Mouse (Mus musculus): ENCODE results near the gene Mlx. TPM values are rescaled to one million over a fixed set of nuclear protein-coding genes. Genes with fewer than 3 reads are reported as not detected.

Mlx gene
- polyA plus RNA-seq, 1 experiment from 2014 or later = 53.8 TPM

- H3K4me1 ChIP-seq = peaks cover 3% of the 10 kb centered on the region; the same call in 1 of the 2 replicates
- no peak for ATAC-seq (ENCODE audit: insufficient number of reproducible peaks, low FRiP score, low TSS enrichment, low read depth)
- peak overlapping the region; percentile 38; the same call in 1 of the 2 replicates for H3K27ac ChIP-seq
- H3K36me3 ChIP-seq = peaks cover 17% of the 10 kb centered on the region
- 34% methylated on average over 18 of the region's 18 CpGs for WGBS
- no peaks in the 10 kb centered on the region for H3K27me3 ChIP-seq
- no peak overlapping the region for H3K4me2 ChIP-seq
- H3K4me3 ChIP-seq = no peak overlapping the region
- H3K9ac ChIP-seq = no peak overlapping the region
- no peaks in the 10 kb centered on the region for H3K9me3 ChIP-seq
These were observed 43.1 kb downstream of the Mlx start for GRCm38 (mm10) chr11:101130056-101130756.

DNA sequence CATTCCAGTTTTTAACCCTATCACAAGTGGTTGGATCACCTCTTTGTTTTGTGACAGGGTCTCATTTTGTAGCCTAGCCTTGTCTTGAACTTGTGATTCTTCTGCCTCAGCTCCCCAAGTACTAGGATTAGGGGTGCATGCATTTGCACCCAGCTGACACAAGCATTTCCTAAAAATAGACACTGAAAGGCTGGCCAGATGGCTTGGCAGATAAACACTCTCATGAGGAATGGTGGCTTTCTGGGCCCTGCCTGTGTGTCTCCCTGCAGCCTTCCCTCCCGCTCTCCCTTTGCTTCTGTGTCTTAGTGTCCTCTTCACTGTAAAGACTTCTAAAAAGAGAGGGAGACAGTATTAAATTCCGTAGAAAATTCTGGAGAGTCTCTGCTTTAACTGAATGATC is 44.1 kb downstream of the Mlx start:
- WGBS = 94% methylated on average over 2 of the region's 2 CpGs

DNA sequence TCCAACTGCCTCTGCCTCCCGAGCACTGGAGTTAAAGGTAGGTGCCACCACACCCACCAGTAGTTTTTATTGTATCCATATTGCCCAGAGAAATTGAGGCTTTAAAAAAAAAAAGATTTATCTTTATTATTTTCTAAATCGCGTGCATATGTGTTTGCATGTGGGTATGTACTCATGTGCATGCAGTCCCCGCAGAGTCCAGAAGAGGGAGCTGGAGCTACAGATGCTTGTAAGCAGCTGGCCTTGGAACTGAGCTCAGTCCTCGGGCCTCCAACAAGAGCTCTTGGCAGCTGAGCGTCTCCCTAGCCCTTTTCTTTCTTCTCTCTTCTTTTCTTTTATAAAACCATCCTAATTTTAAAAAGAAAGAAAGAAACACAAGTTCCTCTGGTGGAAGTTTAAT is 44.6 kb downstream of the Mlx start:
- WGBS = 79% methylated on average over 6 of the region's 6 CpGs
- H3K36me3 ChIP-seq = peaks cover 3% of the 10 kb centered on the region
- no peak overlapping the region for H3K9ac ChIP-seq
- no peak overlapping the region for H3K27ac ChIP-seq
- no peak overlapping the region for H3K4me2 ChIP-seq
- ATAC-seq (ENCODE audit: insufficient number of reproducible peaks, low FRiP score, low TSS enrichment, low read depth) = no peak
- peaks cover 3% of the 10 kb centered on the region; the same call in 1 of the 2 replicates for H3K4me1 ChIP-seq
- H3K27me3 ChIP-seq = no peaks in the 10 kb centered on the region
- H3K9me3 ChIP-seq = no peaks in the 10 kb centered on the region
- H3K4me3 ChIP-seq = no peak overlapping the region

More for the DNA sequence above, 44.1 kb downstream of the Mlx start:
- H3K27me3 ChIP-seq = no peaks in the 10 kb centered on the region
- ATAC-seq (ENCODE audit: insufficient number of reproducible peaks, low FRiP score, low TSS enrichment, low read depth) = no peak
- H3K4me2 ChIP-seq = no peak overlapping the region
- H3K4me1 ChIP-seq = peaks cover 3% of the 10 kb centered on the region; the same call in 1 of the 2 replicates
- no peak overlapping the region for H3K9ac ChIP-seq
- peaks cover 8% of the 10 kb centered on the region for H3K36me3 ChIP-seq
- H3K27ac ChIP-seq = no peak overlapping the region
- H3K9me3 ChIP-seq = no peaks in the 10 kb centered on the region
- H3K4me3 ChIP-seq = no peak overlapping the region

DNA sequence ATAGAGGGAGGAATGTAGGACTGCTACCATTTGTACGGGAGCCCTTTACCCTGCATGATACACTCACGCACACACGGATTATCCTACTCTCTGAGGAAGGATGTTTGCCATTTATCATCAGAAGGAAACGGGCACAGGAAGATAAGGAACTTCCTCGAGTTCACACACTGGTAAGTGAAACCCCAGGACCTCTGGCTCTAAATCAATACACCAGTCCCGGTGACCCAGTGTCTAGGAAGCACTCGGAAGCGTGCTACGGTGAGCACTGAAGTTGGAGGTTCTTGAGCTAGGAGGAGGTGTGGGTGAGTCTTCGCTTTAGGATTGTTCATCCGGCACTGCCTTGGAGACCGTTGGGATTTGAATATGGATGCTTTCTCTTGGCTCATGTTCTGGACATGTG is 46.0 kb downstream of the Mlx start:
- Histone ChIP-seq H3K27ac (no peak overlapping the region), H3K4me3 (no peak overlapping the region), H3K9ac (no peak overlapping the region), H3K27me3 (no peaks in the 10 kb centered on the region), H3K4me2 (no peak overlapping the region), H3K9me3 (no peaks in the 10 kb centered on the region), H3K36me3 (no peaks in the 10 kb centered on the region), H3K4me1 (peaks cover 3% of the 10 kb centered on the region; the same call in 1 of the 2 replicates)
- WGBS = 63% methylated on average over 12 of the region's 12 CpGs
- ATAC-seq (ENCODE audit: insufficient number of reproducible peaks, low FRiP score, low TSS enrichment, low read depth) = no peak

GRCm38 (mm10) chr11:101134217-101134865 is 47.3 kb downstream of the Mlx start:
- Histone ChIP-seq H3K9ac (no peak overlapping the region), H3K4me2 (no peak overlapping the region), H3K27me3 (no peaks in the 10 kb centered on the region), H3K27ac (no peak overlapping the region), H3K9me3 (no peaks in the 10 kb centered on the region), H3K4me1 (peaks cover 8% of the 10 kb centered on the region; the same call in 1 of the 2 replicates), H3K4me3 (no peak overlapping the region), H3K36me3 (no peaks in the 10 kb centered on the region)
- WGBS = 70% methylated on average over 13 of the region's 13 CpGs
- no peak for ATAC-seq (ENCODE audit: insufficient number of reproducible peaks, low FRiP score, low TSS enrichment, low read depth)

GRCm38 (mm10) chr11:101137000-101137399 is 49.9 kb downstream of the Mlx start:
- no peaks in the 10 kb centered on the region for H3K9me3 ChIP-seq
- H3K36me3 ChIP-seq = no peaks in the 10 kb centered on the region
- H3K27me3 ChIP-seq = peaks cover 4% of the 10 kb centered on the region; the same call in 1 of the 2 replicates
- H3K4me3 ChIP-seq = no peak overlapping the region
- H3K4me2 ChIP-seq = no peak overlapping the region
- WGBS = 75% methylated on average over 7 of the region's 7 CpGs
- peaks cover 12% of the 10 kb centered on the region; the same call in 1 of the 2 replicates for H3K4me1 ChIP-seq
- no peak for ATAC-seq (ENCODE audit: insufficient number of reproducible peaks, low FRiP score, low TSS enrichment, low read depth)
- no peak overlapping the region for H3K27ac ChIP-seq
- H3K9ac ChIP-seq = no peak overlapping the region

DNA sequence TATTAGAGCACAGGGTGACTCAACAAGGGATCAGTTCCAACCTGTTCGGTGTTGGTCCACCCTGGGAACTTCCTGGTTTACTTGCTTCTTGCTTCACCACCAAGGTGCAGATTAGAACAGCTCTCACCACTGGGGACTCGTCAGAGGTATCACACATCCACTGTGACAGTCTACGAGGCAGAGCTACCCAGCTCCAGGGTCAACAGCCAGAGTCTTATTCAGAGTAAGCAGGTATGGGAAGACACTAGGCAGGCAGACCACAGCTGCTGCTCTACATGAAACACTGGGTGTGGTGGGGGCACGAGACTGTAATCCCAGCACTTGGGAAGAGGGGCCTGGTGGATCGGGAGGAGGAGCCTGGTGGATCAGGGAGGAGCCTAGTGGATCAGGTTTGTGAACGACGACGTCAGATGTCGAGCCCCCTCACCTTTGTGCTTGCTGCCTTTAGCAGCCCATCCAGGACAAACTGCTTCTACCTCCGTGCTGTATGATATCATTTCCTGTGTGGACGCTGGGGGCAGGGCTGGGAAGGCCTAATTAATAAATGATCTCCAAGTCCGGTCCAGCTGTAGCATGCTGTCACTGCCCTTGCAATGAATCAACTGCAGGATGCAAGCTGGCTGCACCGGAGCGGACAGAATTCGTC is 51.6 kb downstream of the Mlx start:
- ATAC-seq (ENCODE audit: insufficient number of reproducible peaks, low FRiP score, low TSS enrichment, low read depth) = no peak
- 21% methylated on average over 15 of the region's 15 CpGs for WGBS

GRCm38 (mm10) chr11:101140164-101140819 is 53.2 kb downstream of the Mlx start:
- no peak overlapping the region for H3K27ac ChIP-seq
- H3K36me3 ChIP-seq = no peaks in the 10 kb centered on the region
- WGBS = 37% methylated on average over 27 of the region's 27 CpGs
- no peak for ATAC-seq (ENCODE audit: insufficient number of reproducible peaks, low FRiP score, low TSS enrichment, low read depth)
- peak overlapping the region; percentile 28 for H3K4me3 ChIP-seq
- 0 out of 2 replicates have a peak overlapping the region, but pooled peaks have one; percentile 14 for H3K9ac ChIP-seq
- H3K4me2 ChIP-seq = peak overlapping the region; percentile 50
- H3K27me3 ChIP-seq = peaks cover 4% of the 10 kb centered on the region; the same call in 1 of the 2 replicates
- no peaks in the 10 kb centered on the region for H3K9me3 ChIP-seq
- peaks cover 16% of the 10 kb centered on the region; the same call in 1 of the 2 replicates for H3K4me1 ChIP-seq

More for the DNA sequence above, 51.6 kb downstream of the Mlx start:
- H3K27me3 ChIP-seq = peaks cover 4% of the 10 kb centered on the region; the same call in 1 of the 2 replicates
- no peaks in the 10 kb centered on the region for H3K9me3 ChIP-seq
- H3K9ac ChIP-seq = no peak overlapping the region
- H3K4me3 ChIP-seq = peak overlapping the region; percentile 1; the same call in 1 of the 2 replicates
- H3K4me2 ChIP-seq = peak overlapping the region; percentile 15; the same call in 1 of the 2 replicates
- no peaks in the 10 kb centered on the region for H3K36me3 ChIP-seq
- peaks cover 12% of the 10 kb centered on the region; the same call in 1 of the 2 replicates for H3K4me1 ChIP-seq
- H3K27ac ChIP-seq = 0 out of 2 replicates have a peak overlapping the region, but pooled peaks have one; percentile 47

DNA sequence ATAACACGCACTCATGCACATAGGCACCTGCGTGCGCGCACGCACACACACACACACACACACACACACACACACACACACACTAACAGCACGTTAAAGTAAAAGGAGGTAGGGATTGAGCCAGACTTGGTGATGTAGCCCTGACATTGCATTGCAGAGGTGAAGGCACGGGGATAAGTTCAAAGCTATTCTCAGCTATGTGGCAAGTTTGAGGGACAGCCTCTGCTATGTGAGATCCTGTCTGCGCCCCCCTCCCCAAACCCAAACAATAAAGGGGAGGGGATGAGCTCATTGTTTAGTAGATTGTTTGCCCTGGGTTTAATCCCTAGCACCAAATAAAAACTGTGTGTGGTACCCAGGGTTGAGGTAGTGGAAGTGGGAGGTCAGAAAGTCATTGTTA is 54.0 kb downstream of the Mlx start:
- ATAC-seq (ENCODE audit: insufficient number of reproducible peaks, low FRiP score, low TSS enrichment, low read depth) = no peak
- peaks cover 16% of the 10 kb centered on the region; the same call in 1 of the 2 replicates for H3K4me1 ChIP-seq
- WGBS = 84% methylated on average over 8 of the region's 8 CpGs
- no peak overlapping the region for H3K4me2 ChIP-seq
- no peak overlapping the region for H3K4me3 ChIP-seq
- peaks cover 4% of the 10 kb centered on the region; the same call in 1 of the 2 replicates for H3K27me3 ChIP-seq
- H3K9ac ChIP-seq = no peak overlapping the region
- no peaks in the 10 kb centered on the region for H3K9me3 ChIP-seq
- H3K36me3 ChIP-seq = no peaks in the 10 kb centered on the region
- H3K27ac ChIP-seq = no peak overlapping the region

Measured in limb, embryonic 15.5 days (tissue).